Mouse (Mus musculus): ENCODE measurements around the gene Tspo. TPM values are rescaled to one million over a fixed set of nuclear protein-coding genes. Genes with fewer than 3 reads are reported as not detected.

Gene Tspo
- polyA plus RNA-seq, 1 experiment, result 402 TPM

- Histone ChIP-seq H3K27ac (ENCODE audit: insufficient read depth, low read depth, low read length) (no peak overlapping the region), H3K4me3 (ENCODE audit: insufficient read depth, low read depth, low read length) (no peak overlapping the region), H3K36me3 (ENCODE audit: control insufficient read depth, insufficient read depth, low read length) (no peaks in the 10 kb centered on the region), H3K4me1 (ENCODE audit: control insufficient read depth, insufficient read depth, low read length) (no peaks in the 10 kb centered on the region), H3K27me3 (replicated peaks; ENCODE audit: control insufficient read depth, insufficient read depth, low read length) (no peaks in the 10 kb centered on the region)
- no peak for DNase-seq
- 79% methylated on average over 4 of the region's 4 CpGs for WGBS
- TF ChIP-seq POLR2A (IDR thresholded peaks at IDR 0.05; ENCODE audit: low read depth, low read length) (no peak), CTCF (conservative IDR thresholded peaks at IDR 0.05; ENCODE audit: insufficient read depth, insufficient read length, low read depth, low read length) (no peak)
These were observed 19.5 kb downstream of the Tspo start for GRCm38 (mm10) chr15:83582931-83583330.

GRCm38 (mm10) chr15:83583419-83584156 lies 20.2 kb downstream of the Tspo start:
- Histone ChIP-seq H3K27ac (ENCODE audit: insufficient read depth, low read depth, low read length) (no peak overlapping the region), H3K36me3 (ENCODE audit: control insufficient read depth, insufficient read depth, low read length) (no peaks in the 10 kb centered on the region), H3K4me3 (ENCODE audit: insufficient read depth, low read depth, low read length) (no peak overlapping the region), H3K4me1 (ENCODE audit: control insufficient read depth, insufficient read depth, low read length) (no peaks in the 10 kb centered on the region), H3K27me3 (replicated peaks; ENCODE audit: control insufficient read depth, insufficient read depth, low read length) (no peaks in the 10 kb centered on the region)
- 71% methylated on average over 8 of the region's 8 CpGs for WGBS
- TF ChIP-seq CTCF (conservative IDR thresholded peaks at IDR 0.05; ENCODE audit: insufficient read depth, insufficient read length, low read depth, low read length), result peak; percentile 79
- no peak for TF ChIP-seq POLR2A (IDR thresholded peaks at IDR 0.05; ENCODE audit: low read depth, low read length)
- DNase-seq, result peak; percentile 78

- H3K36me3 ChIP-seq (ENCODE audit: control insufficient read depth, insufficient read depth, low read length), result no peaks in the 10 kb centered on the region
- no peak for DNase-seq
These were observed 21.4 kb downstream of the Tspo start for GRCm38 (mm10) chr15:83584741-83585220.

GRCm38 (mm10) chr15:83590841-83591240 lies 27.4 kb downstream of the Tspo start:
- no peak for TF ChIP-seq CTCF (conservative IDR thresholded peaks at IDR 0.05; ENCODE audit: insufficient read depth, insufficient read length, low read depth, low read length)
- no peak for TF ChIP-seq POLR2A (IDR thresholded peaks at IDR 0.05; ENCODE audit: low read depth, low read length)
- H3K4me1 ChIP-seq (ENCODE audit: control insufficient read depth, insufficient read depth, low read length), result peaks cover 9% of the 10 kb centered on the region; the same call in 1 of the 2 replicates
- no peak overlapping the region for H3K27ac ChIP-seq (ENCODE audit: insufficient read depth, low read depth, low read length)
- DNase-seq, result peak; percentile 63
- no peak overlapping the region for H3K4me3 ChIP-seq (ENCODE audit: insufficient read depth, low read depth, low read length)
- 72% methylated on average over 4 of the region's 4 CpGs for WGBS
- no peaks in the 10 kb centered on the region for H3K27me3 ChIP-seq (replicated peaks; ENCODE audit: control insufficient read depth, insufficient read depth, low read length)
- H3K36me3 ChIP-seq (ENCODE audit: control insufficient read depth, insufficient read depth, low read length), result no peaks in the 10 kb centered on the region

More at GRCm38 (mm10) chr15:83584741-83585220, 21.4 kb downstream of the Tspo start:
- H3K4me3 ChIP-seq (ENCODE audit: insufficient read depth, low read depth, low read length), result no peak overlapping the region
- H3K4me1 ChIP-seq (ENCODE audit: control insufficient read depth, insufficient read depth, low read length), result no peaks in the 10 kb centered on the region
- H3K27me3 ChIP-seq (replicated peaks; ENCODE audit: control insufficient read depth, insufficient read depth, low read length), result no peaks in the 10 kb centered on the region
- TF ChIP-seq POLR2A (IDR thresholded peaks at IDR 0.05; ENCODE audit: low read depth, low read length), result no peak
- TF ChIP-seq CTCF (conservative IDR thresholded peaks at IDR 0.05; ENCODE audit: insufficient read depth, insufficient read length, low read depth, low read length), result no peak
- WGBS, result 88% methylated on average over 6 of the region's 6 CpGs
- no peak overlapping the region for H3K27ac ChIP-seq (ENCODE audit: insufficient read depth, low read depth, low read length)

- WGBS, result 82% methylated on average over 6 of the region's 6 CpGs
- H3K4me1 ChIP-seq (ENCODE audit: control insufficient read depth, insufficient read depth, low read length), result peaks cover 9% of the 10 kb centered on the region; the same call in 1 of the 2 replicates
These were observed 28.4 kb downstream of the Tspo start for GRCm38 (mm10) chr15:83591758-83592157.

GRCm38 (mm10) chr15:83592260-83593188 lies 29.1 kb downstream of the Tspo start:
- H3K27me3 ChIP-seq (replicated peaks; ENCODE audit: control insufficient read depth, insufficient read depth, low read length), result no peaks in the 10 kb centered on the region
- no peak overlapping the region for H3K27ac ChIP-seq (ENCODE audit: insufficient read depth, low read depth, low read length)
- no peak for TF ChIP-seq POLR2A (IDR thresholded peaks at IDR 0.05; ENCODE audit: low read depth, low read length)
- no peak for TF ChIP-seq CTCF (conservative IDR thresholded peaks at IDR 0.05; ENCODE audit: insufficient read depth, insufficient read length, low read depth, low read length)
- H3K4me1 ChIP-seq (ENCODE audit: control insufficient read depth, insufficient read depth, low read length), result peaks cover 9% of the 10 kb centered on the region; the same call in 1 of the 2 replicates
- WGBS, result 82% methylated on average over 8 of the region's 8 CpGs
- no peak overlapping the region for H3K4me3 ChIP-seq (ENCODE audit: insufficient read depth, low read depth, low read length)
- no peak for DNase-seq
- H3K36me3 ChIP-seq (ENCODE audit: control insufficient read depth, insufficient read depth, low read length), result no peaks in the 10 kb centered on the region

More at GRCm38 (mm10) chr15:83591758-83592157, 28.4 kb downstream of the Tspo start:
- Histone ChIP-seq H3K4me3 (ENCODE audit: insufficient read depth, low read depth, low read length) (no peak overlapping the region), H3K27ac (ENCODE audit: insufficient read depth, low read depth, low read length) (no peak overlapping the region), H3K36me3 (ENCODE audit: control insufficient read depth, insufficient read depth, low read length) (no peaks in the 10 kb centered on the region), H3K27me3 (replicated peaks; ENCODE audit: control insufficient read depth, insufficient read depth, low read length) (no peaks in the 10 kb centered on the region)
- TF ChIP-seq POLR2A (IDR thresholded peaks at IDR 0.05; ENCODE audit: low read depth, low read length) (no peak), CTCF (conservative IDR thresholded peaks at IDR 0.05; ENCODE audit: insufficient read depth, insufficient read length, low read depth, low read length) (no peak)
- DNase-seq, result no peak

All from kidney, adult 2 months (tissue).